Mouse (Mus musculus): ENCODE data around the gene Ccser1.

DNA sequence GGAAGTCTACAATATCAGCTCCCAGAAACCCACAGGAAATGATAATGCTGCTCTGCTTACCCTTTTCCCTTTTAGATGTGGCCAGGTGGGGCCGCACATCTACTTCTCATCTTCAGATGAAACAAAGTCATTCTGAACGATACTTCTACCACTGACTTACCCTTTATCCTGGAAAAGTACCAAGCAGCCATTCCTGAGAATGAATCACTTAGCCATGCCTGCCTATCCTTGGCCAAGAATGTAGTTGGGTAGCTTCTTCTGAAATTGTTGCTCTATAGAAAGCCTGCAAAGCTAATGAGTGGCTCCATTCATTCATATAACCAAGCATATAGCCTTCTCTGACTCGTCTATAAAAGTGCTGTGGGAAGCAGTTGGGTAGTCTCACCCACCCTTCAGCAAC lies 62.4 kb downstream of the Ccser1 start:
- TF ChIP-seq POLR2A (IDR thresholded peaks at IDR 0.05; ENCODE audit: borderline replicate concordance, low read depth, low read length): no peak
- TF ChIP-seq CTCF (IDR thresholded peaks at IDR 0.05; ENCODE audit: low read depth, low read length): no peak

Data from bone marrow macrophage, adult 2 months (primary cell).